Mouse (Mus musculus) ovary, adult 18-20 months (tissue): Measurements from ENCODE around the gene Parm1.
A peak's percentile ranks its signal among the peaks of the same experiment; 100 is the strongest.

Experiments used
- DNase-seq: peaks from one replicate; pipeline ENCODE4 v3.0.0; 2022; ENCODE audit warnings: low spot score, mixed read lengths

The Parm1 gene

GRCm38 (mm10) chr5:91654331-91655048, 137.1 kb downstream of the Parm1 start:
- DNase-seq: no peak

- DNase-seq: peak; percentile 61
Observed at GRCm38 (mm10) chr5:91655263-91655662, 137.8 kb downstream of the Parm1 start.

GRCm38 (mm10) chr5:91662715-91663114, 145.3 kb downstream of the Parm1 start:
- DNase-seq: no peak

- no peak for DNase-seq
Observed at GRCm38 (mm10) chr5:91667127-91667526, 149.7 kb downstream of the Parm1 start.

GRCm38 (mm10) chr5:91669235-91669634, 151.8 kb downstream of the Parm1 start:
- no peak for DNase-seq
